Mouse (Mus musculus): ENCODE data around the gene Hddc3.

DNA sequence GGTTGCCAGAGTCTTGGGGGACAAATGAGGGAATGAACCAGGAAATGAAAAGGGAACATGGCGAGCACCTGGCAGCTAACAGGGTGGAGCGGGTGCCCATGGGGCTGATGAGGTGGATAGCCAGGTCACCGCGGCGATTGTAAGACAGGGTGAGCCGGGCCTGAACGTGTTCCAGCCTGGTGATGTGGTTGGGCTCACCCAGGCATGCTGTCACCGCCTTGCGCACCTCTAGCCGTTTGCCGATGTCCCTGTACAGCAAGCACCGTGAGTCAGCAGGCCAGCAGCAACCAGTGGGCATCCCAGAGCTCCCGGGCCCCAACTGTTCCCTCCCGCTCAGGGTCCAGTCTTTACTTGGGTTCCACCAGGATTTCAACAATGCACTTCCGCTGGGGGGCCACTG is 49.2 kb downstream of the Hddc3 start:
- TF ChIP-seq CTCF (IDR thresholded peaks at IDR 0.05; ENCODE audit: borderline replicate concordance, control insufficient read depth, extremely low read depth, insufficient read depth, low read length, poor library complexity) (no peak), POLR2A (IDR thresholded peaks at IDR 0.05; ENCODE audit: control insufficient read depth, extremely low read depth, insufficient read depth, low read length, poor library complexity) (no peak)

All from thymus, adult 2 months (tissue).